Mouse (Mus musculus): ENCODE measurements around the gene Atpaf1. TPM values are rescaled to one million over a fixed set of nuclear protein-coding genes. Genes with fewer than 3 reads are reported as not detected.

Atpaf1 gene
- polyA plus RNA-seq, 1 experiment from 2014 or later, result 49.2 TPM

DNA sequence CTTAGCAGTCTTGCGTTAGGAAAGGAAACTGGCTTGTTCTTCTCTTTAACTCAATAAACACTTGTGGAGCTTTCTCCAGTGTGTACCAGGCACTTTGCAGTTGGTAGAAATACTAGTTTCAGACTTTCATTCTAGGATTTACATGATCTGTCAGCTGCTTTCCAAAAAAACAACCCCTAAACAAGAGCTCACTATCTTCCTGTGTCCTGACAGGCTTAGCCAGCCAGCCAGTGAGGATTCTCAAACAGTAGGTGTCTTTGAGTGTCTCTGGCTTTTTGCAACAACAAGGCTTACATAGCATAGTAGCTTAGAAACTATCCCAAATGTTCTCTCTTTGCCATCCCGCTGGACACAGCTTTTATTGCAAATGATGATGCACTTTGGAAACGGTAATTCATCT lies 30.5 kb upstream of the Atpaf1 start:
- ATAC-seq (replicated peaks; ENCODE audit: low FRiP score), result no peak
- Histone ChIP-seq H3K4me3 (ENCODE audit: low read depth, low read length) (no peak overlapping the region), H3K4me2 (ENCODE audit: low read depth, low read length, severe bottlenecking) (no peak overlapping the region), H3K27me3 (ENCODE audit: control insufficient read depth, insufficient read depth, low read length) (no peaks in the 10 kb centered on the region), H3K9ac (ENCODE audit: low read length) (no peak overlapping the region), H3K27ac (ENCODE audit: low read depth, low read length) (no peak overlapping the region), H3K9me3 (ENCODE audit: control insufficient read depth, low read length) (no peaks in the 10 kb centered on the region), H3K4me1 (replicated peaks; ENCODE audit: control insufficient read depth, insufficient read depth, low read length) (no peaks in the 10 kb centered on the region), H3K36me3 (ENCODE audit: control insufficient read depth, insufficient read depth, low read length) (no peaks in the 10 kb centered on the region; the same call in 1 of the 2 replicates)
- 93% methylated on average over 3 of the region's 3 CpGs for WGBS
- DNase-seq (ENCODE audit: low spot score), result no peak

DNA sequence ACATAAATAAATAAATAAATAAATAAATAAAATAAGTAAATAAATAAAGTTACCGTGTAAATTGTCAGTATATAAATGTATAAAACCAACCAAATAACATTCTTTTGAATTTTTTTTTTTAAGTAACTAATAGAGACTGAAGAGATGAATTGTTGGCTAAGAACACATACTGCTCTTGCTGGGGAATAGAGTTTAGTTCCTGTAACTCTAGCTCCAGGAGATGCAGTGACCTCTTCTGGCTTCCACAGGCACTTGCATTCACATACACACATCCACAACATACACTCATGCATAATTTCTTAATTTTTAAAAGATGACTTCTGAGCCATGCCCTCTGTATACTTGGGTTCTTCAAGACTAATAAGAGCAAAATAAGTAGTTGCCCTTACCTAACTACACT lies 29.8 kb upstream of the Atpaf1 start:
- H3K4me2 ChIP-seq (ENCODE audit: low read depth, low read length, severe bottlenecking), result no peak overlapping the region
- no peak for DNase-seq (ENCODE audit: low spot score)
- H3K36me3 ChIP-seq (ENCODE audit: control insufficient read depth, insufficient read depth, low read length), result no peaks in the 10 kb centered on the region; the same call in 1 of the 2 replicates
- H3K4me1 ChIP-seq (replicated peaks; ENCODE audit: control insufficient read depth, insufficient read depth, low read length), result no peaks in the 10 kb centered on the region
- no peak overlapping the region for H3K9ac ChIP-seq (ENCODE audit: low read length)
- H3K27ac ChIP-seq (ENCODE audit: low read depth, low read length), result no peak overlapping the region
- WGBS, result 94% methylated on average over 1 of the region's 1 CpGs
- H3K4me3 ChIP-seq (ENCODE audit: low read depth, low read length), result no peak overlapping the region
- no peak for ATAC-seq (replicated peaks; ENCODE audit: low FRiP score)
- no peaks in the 10 kb centered on the region for H3K9me3 ChIP-seq (ENCODE audit: control insufficient read depth, low read length)
- no peaks in the 10 kb centered on the region for H3K27me3 ChIP-seq (ENCODE audit: control insufficient read depth, insufficient read depth, low read length)

DNA sequence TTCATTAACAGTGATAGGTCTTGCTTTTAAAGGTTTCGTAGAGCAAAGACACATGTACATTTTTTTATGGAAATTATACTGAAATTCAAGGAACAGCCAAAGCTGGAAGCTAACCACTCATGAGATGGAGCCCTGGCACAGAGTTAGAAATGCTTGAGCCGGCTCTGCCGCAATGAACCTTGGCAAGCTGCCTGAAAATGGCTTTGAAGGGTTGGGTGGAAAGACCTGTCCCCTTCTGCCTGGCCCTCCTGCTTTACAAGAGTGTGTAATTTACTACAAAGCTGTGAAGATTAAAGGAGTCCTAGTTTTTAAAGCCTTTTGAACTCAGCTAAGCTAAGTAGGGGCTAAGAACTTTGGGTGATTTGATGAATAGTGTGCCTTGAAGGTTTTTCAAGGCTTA lies 23.4 kb upstream of the Atpaf1 start:
- Histone ChIP-seq H3K27me3 (ENCODE audit: control insufficient read depth, insufficient read depth, low read length) (no peaks in the 10 kb centered on the region), H3K36me3 (ENCODE audit: control insufficient read depth, insufficient read depth, low read length) (no peaks in the 10 kb centered on the region; the same call in 1 of the 2 replicates), H3K4me2 (ENCODE audit: low read depth, low read length, severe bottlenecking) (no peak overlapping the region), H3K4me3 (ENCODE audit: low read depth, low read length) (no peak overlapping the region), H3K4me1 (replicated peaks; ENCODE audit: control insufficient read depth, insufficient read depth, low read length) (no peaks in the 10 kb centered on the region), H3K27ac (ENCODE audit: low read depth, low read length) (no peak overlapping the region), H3K9ac (ENCODE audit: low read length) (no peak overlapping the region), H3K9me3 (ENCODE audit: control insufficient read depth, low read length) (no peaks in the 10 kb centered on the region)
- 63% methylated on average over 3 of the region's 3 CpGs for WGBS
- no peak; the same call in 1 of the 2 replicates for ATAC-seq (replicated peaks; ENCODE audit: low FRiP score)
- DNase-seq (ENCODE audit: low spot score), result no peak

DNA sequence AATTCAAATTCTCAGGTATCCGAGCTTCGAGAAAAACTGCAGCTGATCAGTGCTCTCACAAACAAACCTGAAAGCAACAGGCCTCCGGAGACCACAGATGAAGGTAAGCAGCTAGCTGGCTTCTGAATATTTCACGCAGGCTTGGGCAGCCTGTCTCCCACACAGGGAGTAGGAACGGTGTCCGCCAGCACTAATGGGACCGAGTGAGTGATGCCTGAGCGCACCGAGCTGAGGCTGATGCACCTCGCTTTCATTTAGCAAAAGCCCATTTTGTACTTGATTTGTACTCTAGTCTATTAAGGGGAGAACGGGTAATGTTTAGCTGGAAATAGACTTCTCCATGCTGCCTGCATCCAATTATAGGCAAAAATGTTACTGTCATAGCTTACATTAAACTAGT lies 20.0 kb upstream of the Atpaf1 start:
- Histone ChIP-seq H3K4me3 (ENCODE audit: low read depth, low read length) (no peak overlapping the region), H3K4me2 (ENCODE audit: low read depth, low read length, severe bottlenecking) (no peak overlapping the region), H3K9me3 (ENCODE audit: control insufficient read depth, low read length) (no peaks in the 10 kb centered on the region), H3K36me3 (ENCODE audit: control insufficient read depth, insufficient read depth, low read length) (no peaks in the 10 kb centered on the region; the same call in 1 of the 2 replicates), H3K9ac (ENCODE audit: low read length) (no peak overlapping the region), H3K27ac (ENCODE audit: low read depth, low read length) (no peak overlapping the region), H3K27me3 (ENCODE audit: control insufficient read depth, insufficient read depth, low read length) (no peaks in the 10 kb centered on the region), H3K4me1 (replicated peaks; ENCODE audit: control insufficient read depth, insufficient read depth, low read length) (no peaks in the 10 kb centered on the region)
- ATAC-seq (replicated peaks; ENCODE audit: low FRiP score) (no peak), DNase-seq (ENCODE audit: low spot score) (no peak)
- 93% methylated on average over 11 of the region's 11 CpGs for WGBS

DNA sequence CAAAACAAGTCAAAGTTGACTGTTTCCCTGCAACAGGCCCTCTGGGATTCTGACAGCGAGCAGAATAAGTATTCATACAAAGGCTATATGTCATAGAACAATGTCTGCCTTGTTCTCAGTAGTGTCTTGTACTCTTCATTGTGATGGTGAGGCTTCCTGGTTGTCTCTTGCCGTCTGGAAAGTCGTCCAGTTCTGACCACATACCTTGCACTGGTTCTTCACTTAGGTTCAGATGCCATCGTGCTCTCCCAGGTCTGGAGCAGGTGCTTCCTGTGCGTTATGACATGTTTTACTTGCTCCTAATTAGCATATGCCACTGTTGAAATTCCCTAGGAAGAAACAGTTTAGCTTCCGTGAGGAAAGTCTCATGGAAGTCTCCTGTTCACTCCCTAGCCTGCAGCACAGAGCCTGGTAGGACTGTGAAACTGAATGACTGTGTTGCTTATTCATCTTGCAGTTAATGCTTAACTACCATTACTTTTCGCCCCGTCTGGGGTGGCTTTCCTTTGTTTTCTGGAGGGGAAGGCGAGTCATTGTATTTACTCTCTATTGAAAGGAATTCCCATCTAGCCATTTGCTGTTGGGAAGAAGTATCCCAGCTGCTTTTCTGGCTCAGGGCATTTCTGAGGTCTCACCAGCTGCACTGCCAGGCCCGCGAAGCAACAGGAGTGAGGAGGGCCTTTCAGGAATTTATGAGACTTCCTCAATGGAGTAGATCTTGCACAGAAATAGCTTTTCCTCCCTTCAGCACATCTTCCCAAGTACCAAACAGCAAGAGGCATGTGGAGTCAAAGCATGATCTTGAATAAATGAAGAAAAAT lies 16.8 kb upstream of the Atpaf1 start:
- ATAC-seq (replicated peaks; ENCODE audit: low FRiP score) (no peak), DNase-seq (ENCODE audit: low spot score) (no peak)
- H3K27me3 ChIP-seq (ENCODE audit: control insufficient read depth, insufficient read depth, low read length), result no peaks in the 10 kb centered on the region
- no peak overlapping the region for H3K4me2 ChIP-seq (ENCODE audit: low read depth, low read length, severe bottlenecking)
- H3K9ac ChIP-seq (ENCODE audit: low read length), result no peak overlapping the region
- no peak overlapping the region for H3K4me3 ChIP-seq (ENCODE audit: low read depth, low read length)
- H3K36me3 ChIP-seq (ENCODE audit: control insufficient read depth, insufficient read depth, low read length), result peaks cover 4% of the 10 kb centered on the region; the same call in 1 of the 2 replicates
- H3K9me3 ChIP-seq (ENCODE audit: control insufficient read depth, low read length), result no peaks in the 10 kb centered on the region
- 68% methylated on average over 11 of the region's 11 CpGs for WGBS
- no peaks in the 10 kb centered on the region for H3K4me1 ChIP-seq (replicated peaks; ENCODE audit: control insufficient read depth, insufficient read depth, low read length)
- no peak overlapping the region for H3K27ac ChIP-seq (ENCODE audit: low read depth, low read length)

DNA sequence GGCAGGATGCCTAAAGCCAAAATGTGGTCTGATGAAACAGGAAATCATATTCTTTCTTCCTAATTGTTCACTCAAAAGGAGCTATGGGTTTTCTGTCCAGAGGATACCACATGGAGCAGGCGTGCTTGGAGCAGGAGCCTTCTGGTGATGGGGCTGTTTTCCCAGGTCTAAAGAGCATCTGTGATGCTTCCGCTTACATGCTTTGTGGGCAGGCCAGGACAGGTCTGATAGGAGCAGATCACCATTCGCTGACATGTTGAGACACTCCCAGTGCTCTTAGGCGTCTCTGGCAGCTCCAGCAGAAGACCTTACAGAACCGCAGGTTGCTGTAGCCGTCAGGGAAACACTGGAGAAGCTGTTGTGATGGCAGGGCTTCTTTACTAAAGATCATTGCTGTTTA lies 9.6 kb upstream of the Atpaf1 start:
- no peak overlapping the region for H3K4me2 ChIP-seq (ENCODE audit: low read depth, low read length, severe bottlenecking)
- H3K9ac ChIP-seq (ENCODE audit: low read length), result no peak overlapping the region
- DNase-seq (ENCODE audit: low spot score) (no peak), ATAC-seq (replicated peaks; ENCODE audit: low FRiP score) (no peak)
- H3K4me1 ChIP-seq (replicated peaks; ENCODE audit: control insufficient read depth, insufficient read depth, low read length), result no peaks in the 10 kb centered on the region
- no peaks in the 10 kb centered on the region for H3K27me3 ChIP-seq (ENCODE audit: control insufficient read depth, insufficient read depth, low read length)
- no peaks in the 10 kb centered on the region for H3K9me3 ChIP-seq (ENCODE audit: control insufficient read depth, low read length)
- no peak overlapping the region for H3K4me3 ChIP-seq (ENCODE audit: low read depth, low read length)
- 86% methylated on average over 6 of the region's 6 CpGs for WGBS
- H3K36me3 ChIP-seq (ENCODE audit: control insufficient read depth, insufficient read depth, low read length), result peaks cover 4% of the 10 kb centered on the region; the same call in 1 of the 2 replicates
- no peak overlapping the region for H3K27ac ChIP-seq (ENCODE audit: low read depth, low read length)

DNA sequence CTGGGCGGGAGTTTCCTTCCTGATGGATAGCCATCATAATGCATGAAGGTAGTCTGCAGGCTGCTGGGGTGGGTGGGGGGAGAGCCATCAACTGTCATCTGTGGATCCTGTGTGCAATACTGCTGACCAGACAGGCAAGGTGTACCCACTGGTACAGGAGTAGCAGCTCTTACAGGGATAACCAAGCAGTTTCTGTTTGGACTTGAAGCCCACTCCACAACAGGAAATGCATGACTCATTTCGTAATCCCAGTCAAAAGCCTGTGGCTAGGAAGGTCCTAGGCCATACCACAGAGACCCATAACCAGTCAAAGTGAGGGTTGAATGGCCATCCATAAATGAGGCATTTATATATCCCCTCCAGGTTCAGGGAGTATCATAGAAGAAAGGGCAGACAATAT lies 7.0 kb upstream of the Atpaf1 start:
- ATAC-seq (replicated peaks; ENCODE audit: low FRiP score) (no peak), DNase-seq (ENCODE audit: low spot score) (no peak)
- H3K27me3 ChIP-seq (ENCODE audit: control insufficient read depth, insufficient read depth, low read length), result no peaks in the 10 kb centered on the region
- WGBS, result 87% methylated on average over 2 of the region's 2 CpGs
- H3K4me1 ChIP-seq (replicated peaks; ENCODE audit: control insufficient read depth, insufficient read depth, low read length), result no peaks in the 10 kb centered on the region
- no peaks in the 10 kb centered on the region; the same call in 1 of the 2 replicates for H3K36me3 ChIP-seq (ENCODE audit: control insufficient read depth, insufficient read depth, low read length)
- H3K9ac ChIP-seq (ENCODE audit: low read length), result no peak overlapping the region
- no peak overlapping the region for H3K4me3 ChIP-seq (ENCODE audit: low read depth, low read length)
- H3K9me3 ChIP-seq (ENCODE audit: control insufficient read depth, low read length), result no peaks in the 10 kb centered on the region
- H3K27ac ChIP-seq (ENCODE audit: low read depth, low read length), result no peak overlapping the region
- H3K4me2 ChIP-seq (ENCODE audit: low read depth, low read length, severe bottlenecking), result no peak overlapping the region

DNA sequence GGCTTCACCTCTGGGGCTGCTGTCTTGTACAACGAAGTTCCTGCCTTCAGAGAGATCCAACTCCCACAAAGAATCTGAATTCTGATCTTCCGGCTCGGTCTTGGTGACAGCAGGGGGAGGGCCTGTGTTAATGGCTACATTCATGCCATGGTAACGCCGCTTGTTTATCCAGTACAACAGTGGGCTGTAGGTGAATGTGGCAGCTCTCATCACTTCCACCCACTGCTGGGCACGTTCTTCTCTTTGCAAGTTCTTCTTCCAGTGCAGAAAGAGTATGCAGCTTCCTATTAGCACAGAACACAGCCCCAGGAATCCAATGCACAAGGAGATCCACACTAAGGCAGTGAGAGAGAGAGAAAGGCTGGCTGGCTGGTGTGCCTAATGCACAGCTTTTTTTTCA lies 4.3 kb upstream of the Atpaf1 start:
- H3K4me3 ChIP-seq (ENCODE audit: low read depth, low read length), result no peak overlapping the region

DNA sequence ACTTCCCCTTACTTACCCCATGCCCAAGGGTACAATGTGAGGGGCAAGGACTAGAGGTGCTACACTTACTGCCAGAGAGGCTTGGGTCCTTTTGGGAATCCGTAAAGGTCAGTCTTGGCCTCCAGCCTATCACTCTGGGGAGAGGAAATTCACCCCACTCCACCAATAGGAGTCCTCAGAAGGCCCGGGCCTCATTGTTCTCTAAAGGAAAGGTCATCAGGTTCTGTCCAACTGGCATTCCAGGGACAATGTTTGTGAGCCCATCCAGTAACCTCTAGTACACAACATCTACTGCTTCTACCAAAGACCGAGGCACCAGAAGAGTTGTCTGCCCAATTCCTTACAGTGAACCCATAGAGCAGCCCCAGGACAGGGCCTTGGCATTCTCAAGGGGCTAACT lies 3.7 kb upstream of the Atpaf1 start, which contains the start of gene Tex38:
Gene Tex38 (minus strand): TSS at position 101 of the 400 bp plus-strand sequence.
- Histone ChIP-seq H3K27me3 (ENCODE audit: control insufficient read depth, insufficient read depth, low read length) (no peaks in the 10 kb centered on the region), H3K9ac (ENCODE audit: low read length) (no peak within 1 kb of the TSS), H3K36me3 (ENCODE audit: control insufficient read depth, insufficient read depth, low read length) (no peaks in the 10 kb centered on the region; the same call in 1 of the 2 replicates), H3K27ac (ENCODE audit: low read depth, low read length) (no peak within 1 kb of the TSS), H3K4me2 (ENCODE audit: low read depth, low read length, severe bottlenecking) (no peak within 1 kb of the TSS), H3K4me3 (ENCODE audit: low read depth, low read length) (no peak within 1 kb of the TSS), H3K4me1 (replicated peaks; ENCODE audit: control insufficient read depth, insufficient read depth, low read length) (peaks cover 2% of the 10 kb centered on the region; the same call in 1 of the 2 replicates), H3K9me3 (ENCODE audit: control insufficient read depth, low read length) (no peaks in the 10 kb centered on the region)
- ATAC-seq (replicated peaks; ENCODE audit: low FRiP score), result no peak
- DNase-seq (ENCODE audit: low spot score), result no peak
- WGBS, result 85% methylated on average over 3 of the region's 3 CpGs

More for the DNA sequence above, 4.3 kb upstream of the Atpaf1 start:
- H3K9me3 ChIP-seq (ENCODE audit: control insufficient read depth, low read length), result no peaks in the 10 kb centered on the region
- 0 out of 2 replicates have a peak, but pooled peaks cover 2% of the 10 kb centered on the region for H3K4me1 ChIP-seq (replicated peaks; ENCODE audit: control insufficient read depth, insufficient read depth, low read length)
- no peaks in the 10 kb centered on the region; the same call in 1 of the 2 replicates for H3K36me3 ChIP-seq (ENCODE audit: control insufficient read depth, insufficient read depth, low read length)
- WGBS, result 59% methylated on average over 6 of the region's 6 CpGs
- H3K9ac ChIP-seq (ENCODE audit: low read length), result no peak overlapping the region
- H3K27ac ChIP-seq (ENCODE audit: low read depth, low read length), result no peak overlapping the region
- DNase-seq (ENCODE audit: low spot score) (no peak), ATAC-seq (replicated peaks; ENCODE audit: low FRiP score) (no peak)
- no peak overlapping the region for H3K4me2 ChIP-seq (ENCODE audit: low read depth, low read length, severe bottlenecking)
- H3K27me3 ChIP-seq (ENCODE audit: control insufficient read depth, insufficient read depth, low read length), result no peaks in the 10 kb centered on the region

Data from forebrain, embryonic 11.5 days (tissue).